Mouse (Mus musculus) C2C12 (cell line): ENCODE results near the gene Cobl.

Source experiments
- CTCF ChIP-seq: IDR thresholded peaks from one replicate; pipeline ENCODE4 v1.5.1; 2011; ENCODE audit not compliant: control insufficient read depth, insufficient read depth, insufficient read length
- MYOG ChIP-seq: IDR thresholded peaks from one replicate; pipeline ENCODE4 v1.6.1; 2011; ENCODE audit not compliant: control insufficient read depth, insufficient read length; ENCODE audit errors: extremely low read depth

- TF ChIP-seq MYOG (no peak), CTCF (no peak)
Measured at GRCm38 (mm10) chr11:12343686-12344085, 121.1 kb downstream of the Cobl start.
